Mouse (Mus musculus) G1E (cell line): ENCODE data around the gene Pih1h3b.

Experiments
- CTCF ChIP-seq: IDR thresholded peaks from 2 replicates; pipeline ENCODE4 v1.5.1; 2012; ENCODE audit warnings: low read depth, low read length, inconsistent platforms, mixed read lengths
- GATA1 ChIP-seq: IDR thresholded peaks from 2 replicates; pipeline ENCODE4 v1.6.1; 2012; ENCODE audit warnings: borderline replicate concordance, low read length, inconsistent platforms, mixed read lengths
- GATA2 ChIP-seq: IDR thresholded peaks from 2 replicates; pipeline ENCODE4 v1.6.1; 2012; ENCODE audit warnings: low read depth, low read length, inconsistent platforms, borderline replicate concordance
- TAL1 ChIP-seq: conservative IDR thresholded peaks from 2 replicates; pipeline ENCODE4 v1.6.1; 2012; ENCODE audit warnings: low read depth, low read length, inconsistent platforms, mixed read lengths

DNA sequence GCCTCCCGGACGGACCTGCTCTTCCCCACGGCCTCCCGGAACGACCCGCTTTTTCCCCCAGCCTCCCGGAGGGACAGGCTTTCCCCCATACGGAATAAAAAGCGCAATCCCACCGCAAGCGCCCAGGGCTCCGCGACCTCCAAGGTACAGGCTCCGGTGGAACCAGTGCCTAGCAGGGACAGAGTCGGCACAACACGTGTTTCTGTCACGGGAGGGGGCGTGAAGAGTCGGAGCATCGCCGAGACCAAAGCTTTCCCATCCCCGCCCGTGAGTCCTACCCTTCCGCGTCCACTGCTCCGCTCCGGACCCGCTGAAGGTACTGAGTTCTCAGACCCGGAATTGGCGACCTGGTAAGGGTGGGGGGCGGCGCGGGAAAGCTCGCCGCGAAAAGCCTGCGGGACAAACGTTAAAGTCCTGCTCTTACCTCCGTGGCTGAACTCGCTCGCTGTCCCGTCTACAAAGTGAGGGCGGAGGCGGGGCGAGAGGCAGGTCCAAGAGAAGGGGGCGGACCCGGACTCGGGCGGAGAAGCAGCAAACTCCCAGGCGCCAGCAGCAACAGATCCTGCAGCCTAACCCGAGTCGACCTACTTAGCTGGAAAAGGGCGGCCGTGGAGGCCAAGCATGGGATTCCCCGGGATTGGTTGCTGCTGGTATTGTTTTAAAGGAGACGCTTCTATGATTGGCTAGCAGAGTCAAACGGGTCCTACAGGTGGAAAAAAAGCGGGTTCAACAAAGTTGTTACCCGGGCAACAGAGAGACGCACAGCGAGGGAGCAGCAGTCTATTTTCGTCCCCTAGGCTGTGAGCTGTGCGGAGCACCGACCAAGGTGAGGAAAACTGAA is at the start of gene Pih1h3b, which contains the start of gene Nup62cl:
- TF ChIP-seq CTCF = no peak
- TF ChIP-seq TAL1 = no peak
- no peak for TF ChIP-seq GATA2
- TF ChIP-seq GATA1 = no peak
